Mouse (Mus musculus) adrenal gland, adult (tissue): ENCODE data around the gene Pacsin1.
A peak's percentile ranks its signal among the peaks of the same experiment; 100 is the strongest.

ENCODE experiments used
- DNase-seq, 2 experiments: peaks; one replicate each; pipeline ENCODE4 v3.0.0; 2022 to 2023; ENCODE audit warnings: low spot score in 1 of 2; ENCODE audit not compliant: inconsistent age in 2 of 2

The Pacsin1 gene

DNA sequence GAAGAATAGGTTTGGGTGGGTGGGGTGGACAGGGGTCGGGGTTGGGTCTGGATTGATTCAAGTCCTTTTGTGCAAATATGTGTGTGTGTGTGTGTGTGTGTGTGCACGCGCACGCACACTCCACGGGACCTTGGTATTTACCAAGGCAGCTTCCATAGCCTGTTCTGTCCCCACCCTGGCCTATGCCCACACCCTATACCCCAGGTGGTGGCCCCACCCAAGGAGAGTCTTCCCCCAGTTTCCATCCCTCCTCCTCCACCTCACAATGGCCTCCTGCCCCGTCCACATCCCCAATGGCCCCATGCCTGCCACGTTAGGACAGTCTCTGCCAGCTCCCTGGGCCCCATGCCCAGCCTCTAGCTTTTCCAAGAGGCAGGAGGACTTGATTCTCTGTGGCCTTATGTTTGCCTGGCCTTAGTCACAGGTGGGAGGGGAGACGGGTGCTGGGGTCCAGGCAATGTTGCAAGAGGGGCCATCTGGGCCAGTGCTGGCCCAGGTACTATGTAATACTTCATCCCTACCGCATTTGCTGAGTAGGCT, 65.9 kb downstream of the Pacsin1 start:
- DNase-seq = no peak

DNA sequence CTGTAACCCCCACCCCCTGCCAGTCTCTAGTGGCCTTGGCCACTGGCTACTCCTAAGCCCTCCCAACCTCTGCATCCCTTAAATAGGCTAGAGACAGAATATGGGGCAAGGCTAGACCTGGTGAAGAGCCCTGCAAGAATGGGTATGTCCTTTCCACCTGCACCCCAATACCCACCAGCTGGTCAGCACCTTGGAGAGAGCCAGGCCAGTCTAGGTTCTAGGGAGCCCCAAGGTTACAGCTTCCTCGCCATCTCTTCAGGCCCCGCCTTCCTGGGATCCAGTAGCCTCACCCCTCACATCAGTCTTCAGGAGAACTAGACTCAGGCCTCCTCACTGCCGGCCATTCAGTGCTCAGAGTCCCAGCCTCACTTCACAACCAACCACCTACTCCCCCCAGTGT, 69.0 kb downstream of the Pacsin1 start:
- DNase-seq = no peak

DNA sequence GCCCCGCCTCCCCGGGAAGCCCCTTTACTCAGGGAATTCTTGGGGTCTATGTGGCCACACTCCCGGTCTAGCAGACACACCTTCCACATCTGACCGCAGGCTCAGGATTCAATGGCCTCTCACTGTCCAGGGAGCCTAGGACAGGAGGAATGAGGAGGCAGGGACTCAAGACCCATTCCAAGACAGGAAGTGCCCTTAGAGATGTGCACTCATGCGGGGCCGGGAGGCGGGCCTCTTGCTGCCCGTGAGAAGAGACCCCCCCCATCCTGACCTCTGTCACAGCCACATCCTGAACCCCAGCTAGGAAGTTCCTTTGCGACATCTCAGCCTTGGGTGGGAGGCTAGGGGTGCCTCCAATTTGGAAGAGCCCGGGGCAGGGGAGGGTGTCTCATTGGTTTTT, 69.7 kb downstream of the Pacsin1 start:
- DNase-seq = no peak

DNA sequence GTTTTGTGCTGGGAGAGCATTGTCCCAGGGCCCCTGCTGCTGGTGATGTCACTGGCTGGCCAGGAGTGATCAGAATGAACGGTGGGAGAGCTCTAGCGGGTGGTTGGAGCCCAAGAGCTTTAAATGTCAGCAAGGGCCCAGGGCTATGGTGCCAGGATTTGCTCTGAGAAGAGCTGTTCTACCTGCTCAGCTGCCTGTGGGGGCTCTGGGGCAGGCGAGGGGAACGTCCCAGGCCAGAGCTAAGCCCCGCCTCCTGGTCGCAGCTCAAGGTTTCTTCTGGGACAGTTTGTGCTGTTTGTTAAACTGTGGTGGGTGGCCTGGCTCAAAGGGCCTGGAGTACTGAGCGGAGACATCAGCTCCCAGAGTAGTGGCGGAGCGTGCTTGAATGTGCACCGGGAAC, 70.1 kb downstream of the Pacsin1 start:
- peak in 1 of 2 experiments; percentile 31 for DNase-seq

- DNase-seq = no peak
Measured at GRCm38 (mm10) chr17:27726527-27726926, 71.2 kb downstream of the Pacsin1 start.

DNA sequence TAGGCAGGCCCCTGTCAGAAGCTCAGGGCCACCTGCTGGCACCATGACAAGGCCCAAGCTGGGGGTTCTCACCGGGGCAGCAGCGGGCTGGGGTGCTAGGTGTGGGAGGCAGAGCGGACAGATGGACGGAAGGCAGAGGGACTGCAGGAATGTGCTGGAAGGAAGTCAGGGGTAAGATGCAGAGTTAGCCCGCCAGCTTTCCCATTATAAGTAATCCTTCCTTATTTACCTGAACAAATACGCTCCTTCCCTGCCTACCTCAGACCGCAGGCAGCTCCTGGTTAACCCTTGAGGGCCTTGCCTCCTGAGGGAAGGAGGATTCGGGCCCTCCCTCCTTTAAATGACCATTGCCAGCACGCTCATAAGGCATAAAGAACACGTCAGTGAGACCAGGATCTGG, 73.5 kb downstream of the Pacsin1 start, which contains the start of gene Spdef:
Gene Spdef, minus strand, starts transcription at position 186 of the 400 bp plus-strand sequence.
- DNase-seq = no peak

DNA sequence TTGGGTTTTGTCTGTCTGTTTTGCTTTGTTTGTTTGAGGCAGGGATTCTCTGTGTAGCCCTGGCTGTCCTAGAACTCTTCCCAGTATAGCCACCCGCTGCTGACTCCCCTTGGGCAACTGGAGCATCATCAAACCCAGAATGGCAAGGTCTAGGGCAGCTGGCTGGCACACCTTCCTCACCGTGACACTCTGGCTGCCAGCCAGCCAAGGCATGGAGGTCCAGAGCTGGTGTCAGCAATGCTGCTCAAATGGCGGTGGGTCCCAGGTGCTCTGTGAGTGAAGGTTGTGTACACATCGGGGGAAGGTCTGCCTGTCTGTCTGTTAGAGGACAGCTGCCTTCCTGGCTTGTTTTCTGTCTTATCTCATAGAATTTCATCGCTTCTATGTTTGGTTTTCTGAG, 76.8 kb downstream of the Pacsin1 start:
- DNase-seq = no peak

DNA sequence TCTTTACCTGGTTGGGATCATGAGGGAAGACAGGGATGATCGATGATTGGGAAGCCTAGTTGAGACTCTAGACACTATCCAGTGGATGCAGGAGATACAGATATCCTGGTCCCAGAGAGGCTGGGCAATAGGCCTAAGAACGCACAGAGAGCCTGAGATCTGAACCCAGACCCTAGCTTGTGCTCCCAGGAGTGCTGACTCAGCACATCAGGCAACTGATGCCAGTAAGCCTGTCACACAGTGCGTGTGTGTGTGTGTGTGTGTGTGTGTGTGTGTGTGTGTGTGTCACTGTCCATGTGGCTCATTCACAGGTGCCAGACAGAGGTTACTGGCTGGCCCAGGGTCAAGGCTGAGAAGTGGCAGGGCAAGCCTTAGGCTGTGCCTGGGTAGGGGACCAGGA, 77.4 kb downstream of the Pacsin1 start:
- DNase-seq = no peak

DNA sequence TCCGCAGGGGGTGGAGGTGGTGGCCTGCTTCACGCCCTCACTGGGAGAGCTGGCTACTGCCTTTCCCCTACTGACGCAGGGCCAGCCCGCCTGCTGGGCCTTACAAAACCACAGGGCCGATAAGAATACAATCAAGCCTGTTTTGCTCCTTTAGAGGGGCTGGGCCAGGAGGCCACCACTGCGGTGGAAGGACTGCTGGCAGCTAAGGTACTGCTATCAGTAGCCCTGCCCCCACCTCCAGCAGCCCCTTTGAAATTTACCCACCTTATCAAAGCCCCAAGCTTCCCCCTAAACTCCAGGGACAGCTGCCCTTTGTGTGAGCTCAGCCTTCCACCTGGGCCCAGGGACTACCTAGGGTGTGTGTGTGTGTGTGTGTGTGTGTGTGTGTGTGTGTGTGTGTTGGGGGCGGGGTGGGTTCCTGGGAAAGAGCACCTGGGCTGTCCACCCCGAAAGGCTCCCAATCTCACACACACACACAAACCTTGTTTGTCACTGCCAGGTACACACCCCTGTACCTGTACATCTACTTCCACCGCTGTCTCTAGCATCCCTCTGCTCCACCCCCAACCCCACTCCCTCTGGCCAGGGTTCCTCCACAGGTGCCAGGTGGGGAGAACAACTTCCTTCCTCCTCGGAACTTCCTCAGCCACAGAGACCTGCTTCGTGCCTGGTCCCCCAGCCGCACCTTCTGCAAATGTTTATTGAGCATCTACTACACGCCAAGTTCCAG, 79.2 kb downstream of the Pacsin1 start:
- DNase-seq = no peak

- peak; percentile 27 to 76 for DNase-seq
Measured at GRCm38 (mm10) chr17:27740961-27741360, 85.7 kb downstream of the Pacsin1 start.

DNA sequence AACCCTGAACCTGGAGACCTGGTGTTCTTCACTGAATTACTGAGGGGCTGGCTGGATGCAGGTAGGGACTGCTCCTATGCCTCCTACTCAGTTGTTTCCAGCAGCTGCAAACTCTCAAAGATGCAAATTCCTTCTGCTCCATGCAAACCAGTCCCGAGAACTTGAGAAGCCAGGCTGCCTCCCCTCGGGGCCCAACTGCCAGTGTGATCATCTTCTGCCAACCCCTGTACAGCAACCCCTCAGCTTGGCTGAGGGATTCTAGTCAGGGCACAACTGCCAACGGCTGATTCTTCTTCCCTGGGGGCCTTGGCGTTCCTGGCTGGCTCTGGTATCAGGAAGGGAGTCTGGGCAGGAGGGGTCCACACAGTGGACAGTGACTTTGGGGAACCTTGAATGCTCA, 91.1 kb downstream of the Pacsin1 start:
- no peak for DNase-seq

GRCm38 (mm10) chr17:27748123-27748522, 92.8 kb downstream of the Pacsin1 start:
- no peak for DNase-seq

DNA sequence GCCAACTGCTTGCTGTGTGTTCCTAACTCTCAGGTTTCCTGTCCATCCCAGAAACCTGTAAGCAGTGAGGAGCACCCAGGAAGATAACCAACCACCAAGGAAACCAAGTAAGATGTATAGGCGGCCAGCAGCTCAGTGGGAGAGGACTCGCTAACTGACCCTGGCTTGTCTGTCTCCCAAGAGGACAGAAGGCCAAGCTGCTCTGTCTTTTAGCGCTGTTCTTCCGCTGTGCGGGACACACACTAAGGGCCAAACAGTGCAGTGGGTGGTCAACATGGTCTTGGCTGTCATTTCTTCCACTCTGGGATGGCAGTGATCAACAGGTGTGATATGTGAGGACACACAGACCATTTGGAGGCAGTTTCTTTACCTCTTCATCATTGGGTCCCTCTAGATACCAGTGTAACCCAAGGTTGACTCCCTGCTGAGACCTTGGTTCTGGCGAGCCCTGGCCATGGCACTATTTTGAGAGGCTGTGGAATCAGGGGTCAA, 95.2 kb downstream of the Pacsin1 start:
- peak in 1 of 2 experiments; percentile 63 for DNase-seq

DNA sequence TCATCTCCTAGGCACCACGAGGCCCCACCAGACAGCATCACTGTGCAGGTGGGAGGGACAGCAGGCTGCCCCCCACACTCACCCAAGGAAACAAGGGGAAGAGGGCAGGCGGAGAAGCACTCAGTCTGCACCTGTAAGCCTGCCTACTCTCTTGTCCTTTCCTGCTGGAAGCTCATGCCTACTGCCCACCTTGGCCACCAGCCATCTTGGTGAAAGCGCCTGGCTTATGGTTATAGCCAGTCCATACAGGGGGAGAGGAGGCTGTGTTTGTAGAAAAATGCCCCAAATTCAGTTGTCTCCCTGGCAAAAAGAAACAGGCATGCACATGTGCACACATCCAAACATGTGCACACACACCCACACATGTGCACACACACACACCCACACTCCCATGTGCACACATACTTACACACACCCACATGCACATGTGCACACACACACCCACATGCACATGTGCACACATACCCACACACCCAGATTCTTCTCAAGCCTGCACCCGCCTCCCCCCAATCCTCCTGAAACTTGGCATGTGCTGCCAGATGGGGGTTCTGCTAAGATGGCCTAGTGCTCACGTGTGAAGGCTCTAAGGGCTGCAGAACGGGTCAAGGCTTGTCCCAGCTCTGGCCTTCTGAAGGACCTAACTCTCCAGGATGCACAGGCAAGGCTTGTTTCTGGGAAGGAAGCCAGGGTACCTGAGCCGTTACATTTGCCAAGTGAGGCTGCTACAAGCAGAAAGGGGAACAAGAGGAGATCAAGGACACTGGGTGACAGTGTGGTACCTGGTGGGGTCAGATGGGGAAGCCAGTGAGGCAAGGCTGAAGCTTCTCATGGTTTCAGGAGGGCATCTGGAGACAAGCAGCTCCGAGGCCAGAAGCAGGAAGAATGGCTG, 96.2 kb downstream of the Pacsin1 start:
- peak in 1 of 2 experiments; percentile 53 for DNase-seq

- no peak for DNase-seq
Measured at GRCm38 (mm10) chr17:27760169-27760568, 104.9 kb downstream of the Pacsin1 start.
